Mouse (Mus musculus) heart, postnatal 0 days (tissue): ENCODE measurements at regions not wholly inside any gene's neighbourhood (a gene's known extent, or its start where the extent isn't known, plus 50 kb on each side); places are given as distances from the start of the nearest gene placed in this dataset.

Experiments
- ATAC-seq: fragments of 200-750 bp; cut with Nextera tagmentation; 2 replicates; pipeline ENCODE4 v1.8.0; 2017; ENCODE audit warnings: low read depth, moderate number of reproducible peaks, moderate library complexity; ENCODE audit not compliant: insufficient read depth
- DNase-seq: peaks from one replicate; pipeline ENCODE4 v3.0.0-alpha.2; 2016; ENCODE audit warnings: low spot score
- H3K27ac ChIP-seq: fragments of 300-500 bp; sonication (generic); 2 replicates; pipeline ENCODE4 v1.5.1; 2014; ENCODE audit warnings: low read depth, mild to moderate bottlenecking
- H3K27me3 ChIP-seq: fragments of 300-500 bp; sonication (generic); 2 replicates; pipeline ENCODE4 v1.6.1; 2014; ENCODE audit warnings: low read length, mixed read lengths; ENCODE audit not compliant: control insufficient read depth, insufficient read depth
- H3K36me3 ChIP-seq: fragments of 300-500 bp; sonication (generic); replicated peaks from 2 replicates; pipeline ENCODE4 v1.6.1; 2014; ENCODE audit warnings: low read length, mixed read lengths; ENCODE audit not compliant: control insufficient read depth, insufficient read depth
- H3K4me1 ChIP-seq: fragments of 300-500 bp; sonication (generic); 2 replicates; pipeline ENCODE4 v1.6.1; 2014; ENCODE audit warnings: antibody characterized with exemption; ENCODE audit not compliant: control insufficient read depth, insufficient read depth
- H3K4me2 ChIP-seq: fragments of 300-500 bp; sonication (generic); 2 replicates; pipeline ENCODE4 v1.6.1; 2014; ENCODE audit warnings: low read depth, mild to moderate bottlenecking, low read length, moderate library complexity
- H3K4me3 ChIP-seq: fragments of 300-500 bp; sonication (generic); 2 replicates; pipeline ENCODE4 v1.5.1; 2014; ENCODE audit warnings: low read depth, low read length
- H3K9ac ChIP-seq: fragments of 300-500 bp; sonication (generic); replicated peaks from 2 replicates; pipeline ENCODE4 v1.6.1; 2014; ENCODE audit warnings: low read depth, low read length, mixed read lengths
- H3K9me3 ChIP-seq: fragments of 300-500 bp; sonication (generic); replicated peaks from 2 replicates; pipeline ENCODE4 v1.6.1; 2016; ENCODE audit warnings: low read length; ENCODE audit not compliant: control insufficient read depth
- CTCF ChIP-seq: IDR thresholded peaks from 2 replicates; pipeline ENCODE4 v1.5.1; 2016; ENCODE audit warnings: antibody characterized with exemption, control low read depth, low read depth
- EP300 ChIP-seq: IDR thresholded peaks from 2 replicates; pipeline ENCODE4 v1.6.1; 2016; ENCODE audit warnings: antibody characterized with exemption, low read depth
- WGBS: fragments of 180-500 bp; shearing (Covaris S2); extraction: QIAGEN DNeasy Blood & Tissue Kit; methylation state at CpG from one replicate; pipeline ENCODE4 v1.1.7; 2014; 5-methylcytosine and 5-hydroxymethylcytosine counted together

GRCm38 (mm10) chrX:11458521-11458920, 130.9 kb downstream of the H2al1j start:
- no peaks in the 10 kb centered on the region for H3K36me3 ChIP-seq
- ATAC-seq, result no peak
- WGBS, result 59% methylated on average over 4 of the region's 4 CpGs

GRCm38 (mm10) chrX:11463955-11464511, 136.4 kb downstream of the H2al1j start:
- H3K4me3 ChIP-seq, result no peak overlapping the region
- H3K27me3 ChIP-seq, result 0 out of 2 replicates have a peak, but pooled peaks cover 4% of the 10 kb centered on the region
- DNase-seq, result no peak
- 54% methylated on average over 3 of the region's 3 CpGs for WGBS
- no peaks in the 10 kb centered on the region for H3K9me3 ChIP-seq
- no peak overlapping the region for H3K9ac ChIP-seq
- no peak for ATAC-seq
- no peak overlapping the region for H3K4me2 ChIP-seq
- TF ChIP-seq EP300 (no peak), CTCF (no peak)
- no peaks in the 10 kb centered on the region for H3K36me3 ChIP-seq
- H3K27ac ChIP-seq, result no peak overlapping the region
- H3K4me1 ChIP-seq, result no peaks in the 10 kb centered on the region

More at GRCm38 (mm10) chrX:11458521-11458920, 130.9 kb downstream of the H2al1j start:
- Histone ChIP-seq H3K4me1 (no peaks in the 10 kb centered on the region), H3K9me3 (no peaks in the 10 kb centered on the region), H3K4me3 (no peak overlapping the region), H3K27me3 (peaks cover 4% of the 10 kb centered on the region; the same call in 1 of the 2 replicates), H3K27ac (no peak overlapping the region), H3K4me2 (no peak overlapping the region), H3K9ac (no peak overlapping the region)
- DNase-seq, result no peak
- TF ChIP-seq EP300 (no peak), CTCF (no peak)

- Histone ChIP-seq H3K27ac (no peak overlapping the region), H3K27me3 (0 out of 2 replicates have a peak, but pooled peaks cover 4% of the 10 kb centered on the region), H3K36me3 (no peaks in the 10 kb centered on the region), H3K4me2 (no peak overlapping the region), H3K9ac (no peak overlapping the region), H3K4me3 (no peak overlapping the region), H3K9me3 (no peaks in the 10 kb centered on the region), H3K4me1 (no peaks in the 10 kb centered on the region)
- ATAC-seq (no peak), DNase-seq (no peak)
- WGBS, result 77% methylated on average over 4 of the region's 4 CpGs
- TF ChIP-seq EP300 (no peak), CTCF (no peak)
Measured at GRCm38 (mm10) chrX:11466191-11466590, 138.6 kb downstream of the H2al1j start.

GRCm38 (mm10) chrX:11479696-11480339, 152.2 kb downstream of the H2al1j start:
- no peak overlapping the region for H3K4me2 ChIP-seq
- no peaks in the 10 kb centered on the region for H3K9me3 ChIP-seq
- ATAC-seq (no peak), DNase-seq (no peak)
- no peaks in the 10 kb centered on the region for H3K36me3 ChIP-seq
- no peaks in the 10 kb centered on the region for H3K4me1 ChIP-seq
- H3K27ac ChIP-seq, result no peak overlapping the region
- H3K9ac ChIP-seq, result no peak overlapping the region
- 80% methylated on average over 16 of the region's 16 CpGs for WGBS
- H3K27me3 ChIP-seq, result no peaks in the 10 kb centered on the region
- no peak for TF ChIP-seq CTCF
- no peak for TF ChIP-seq EP300
- H3K4me3 ChIP-seq, result no peak overlapping the region

DNA sequence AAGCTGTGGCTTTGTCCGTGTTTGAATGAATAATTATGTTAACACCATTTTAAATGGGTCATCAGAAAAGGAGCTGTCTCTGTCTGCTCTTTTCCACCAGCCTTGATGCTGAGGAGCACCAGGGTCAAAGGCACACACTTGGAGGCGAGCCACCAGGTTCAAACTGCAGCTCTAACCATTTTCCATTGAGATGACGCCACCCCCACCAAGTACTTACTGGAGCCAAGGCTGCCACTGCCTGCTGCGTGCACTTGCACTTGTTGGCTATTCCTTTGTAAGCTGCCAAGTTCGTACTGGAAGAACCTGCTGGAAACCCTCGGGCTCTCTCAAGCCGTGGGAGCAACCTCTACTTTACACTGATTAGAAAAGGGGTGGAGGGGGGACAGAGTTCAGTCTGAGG, 154.5 kb downstream of the H2al1j start:
- no peak overlapping the region for H3K27ac ChIP-seq
- H3K27me3 ChIP-seq, result no peaks in the 10 kb centered on the region
- WGBS, result 58% methylated on average over 7 of the region's 7 CpGs
- no peaks in the 10 kb centered on the region for H3K36me3 ChIP-seq
- ATAC-seq, result no peak
- no peaks in the 10 kb centered on the region for H3K9me3 ChIP-seq
- no peaks in the 10 kb centered on the region for H3K4me1 ChIP-seq
- no peak overlapping the region for H3K4me3 ChIP-seq
- no peak for DNase-seq
- no peak overlapping the region for H3K9ac ChIP-seq
- TF ChIP-seq EP300 (no peak), CTCF (no peak)
- H3K4me2 ChIP-seq, result no peak overlapping the region

DNA sequence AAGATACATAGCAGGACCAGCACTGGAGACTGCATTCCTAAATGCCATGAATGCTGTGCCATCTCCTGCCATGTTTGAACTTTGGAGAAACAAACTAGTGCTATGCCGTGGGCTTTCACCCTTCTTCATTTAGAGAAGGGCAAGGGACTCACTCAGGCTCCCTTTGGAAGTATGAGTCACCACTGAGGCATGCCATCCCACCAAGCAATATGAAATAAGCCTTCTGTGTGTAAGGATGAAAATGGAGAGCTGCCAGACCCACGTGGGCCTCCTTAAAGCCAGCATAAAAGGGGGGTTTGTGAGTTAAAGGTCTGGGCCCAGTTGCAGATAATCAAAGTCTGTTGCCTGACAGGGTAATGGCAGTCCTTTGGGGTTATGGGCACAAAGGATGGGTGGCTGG, 159.0 kb downstream of the H2al1j start:
- WGBS, result 24% methylated on average over 2 of the region's 2 CpGs
- H3K4me2 ChIP-seq, result no peak overlapping the region
- no peak overlapping the region for H3K4me3 ChIP-seq
- peak; percentile 55; the same call in 1 of the 2 replicates for ATAC-seq
- DNase-seq, result no peak
- no peaks in the 10 kb centered on the region for H3K9me3 ChIP-seq
- H3K27ac ChIP-seq, result no peak overlapping the region
- TF ChIP-seq CTCF (no peak), EP300 (no peak)
- H3K36me3 ChIP-seq, result no peaks in the 10 kb centered on the region
- H3K9ac ChIP-seq, result no peak overlapping the region
- no peaks in the 10 kb centered on the region for H3K4me1 ChIP-seq
- H3K27me3 ChIP-seq, result no peaks in the 10 kb centered on the region
